Mouse (Mus musculus) spleen, adult 12 weeks (tissue): ENCODE measurements at regions not wholly inside any gene's neighbourhood (a gene's known extent, or its start where the extent isn't known, plus 50 kb on each side); places are given as distances from the start of the nearest gene placed in this dataset.

Experiments used
- DNase-seq: peaks from one replicate; pipeline ENCODE4 v3.0.0; 2022; ENCODE audit warnings: low spot score

GRCm38 (mm10) chr3:52643100-52643551, 373.9 kb downstream of the Cog6 start:
- DNase-seq = no peak

- DNase-seq = no peak
These were observed 373.4 kb downstream of the Foxo1 start for GRCm38 (mm10) chr3:52641226-52642181.

GRCm38 (mm10) chr3:52640250-52641147, 372.4 kb downstream of the Foxo1 start:
- no peak for DNase-seq

- peak; percentile 22 for DNase-seq
These were observed 370.7 kb downstream of the Foxo1 start for GRCm38 (mm10) chr3:52638816-52639215.

- peak; percentile 41 for DNase-seq
These were observed 366.2 kb downstream of the Foxo1 start for GRCm38 (mm10) chr3:52634353-52634752.

GRCm38 (mm10) chr3:52633491-52634100, 365.5 kb downstream of the Foxo1 start:
- no peak for DNase-seq

GRCm38 (mm10) chr3:52632635-52633034, 364.5 kb downstream of the Foxo1 start:
- no peak for DNase-seq

- no peak for DNase-seq
These were observed 362.1 kb downstream of the Foxo1 start for GRCm38 (mm10) chr3:52630209-52630608.

- DNase-seq = no peak
These were observed 357.0 kb downstream of the Foxo1 start for GRCm38 (mm10) chr3:52625125-52625524.

- DNase-seq = no peak
These were observed 354.4 kb downstream of the Foxo1 start for GRCm38 (mm10) chr3:52622530-52622929.

GRCm38 (mm10) chr3:52621936-52622335, 353.8 kb downstream of the Foxo1 start:
- DNase-seq = no peak

- DNase-seq = no peak
These were observed 350.7 kb downstream of the Foxo1 start for GRCm38 (mm10) chr3:52618925-52619224.

GRCm38 (mm10) chr3:52618212-52618924, 350.2 kb downstream of the Foxo1 start:
- DNase-seq = no peak

- DNase-seq = no peak
These were observed 349.4 kb downstream of the Foxo1 start for GRCm38 (mm10) chr3:52617413-52618149.

GRCm38 (mm10) chr3:52611881-52612280, 343.7 kb downstream of the Foxo1 start:
- DNase-seq = no peak

- DNase-seq = no peak
These were observed 342.3 kb downstream of the Foxo1 start for GRCm38 (mm10) chr3:52610466-52610865.

GRCm38 (mm10) chr3:52608086-52608426, 339.9 kb downstream of the Foxo1 start:
- no peak for DNase-seq

GRCm38 (mm10) chr3:52607379-52608085, 339.4 kb downstream of the Foxo1 start:
- DNase-seq = no peak

- no peak for DNase-seq
These were observed 337.2 kb downstream of the Foxo1 start for GRCm38 (mm10) chr3:52605261-52605771.

GRCm38 (mm10) chr3:52603244-52603704, 335.1 kb downstream of the Foxo1 start:
- DNase-seq = no peak
